Mouse (Mus musculus) gastrocnemius, adult 18-20 months (tissue): ENCODE measurements around the gene Atoh8. TPM values are rescaled to one million over a fixed set of nuclear protein-coding genes. Genes with fewer than 3 reads are reported as not detected.

Experiments used
- DNase-seq: peaks from one replicate; pipeline ENCODE4 v3.0.0; 2021; ENCODE audit warnings: low spot score
- total RNA-seq, 2 experiments: library from RNA; stranded (reverse); gene quantifications; 2 replicates each; pipeline ENCODE4 v1.2.3; 2021

Gene Atoh8
- total RNA-seq, 2 experiments from 2014 or later = 4.3 to 6.3 TPM

DNA sequence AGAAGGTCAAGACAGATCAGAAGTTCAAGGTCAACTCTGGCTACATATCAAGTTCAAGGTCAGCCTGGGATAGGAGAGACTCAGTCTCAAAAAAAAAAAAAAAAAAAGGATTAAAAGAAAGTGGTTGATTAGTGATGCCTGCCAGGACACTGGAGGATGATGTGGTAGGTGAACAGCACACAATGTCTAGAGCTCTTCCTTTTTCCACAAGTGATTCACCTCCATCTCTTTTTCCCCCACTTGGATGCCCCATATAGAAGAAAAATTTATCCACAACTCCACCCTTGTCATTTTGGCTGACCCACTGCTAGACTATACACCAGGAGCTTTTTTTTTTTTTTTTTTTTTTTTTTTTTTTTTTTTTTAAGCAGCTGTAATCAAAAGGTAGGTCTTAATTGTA is 37.9 kb downstream of the Atoh8 start:
- no peak for DNase-seq

DNA sequence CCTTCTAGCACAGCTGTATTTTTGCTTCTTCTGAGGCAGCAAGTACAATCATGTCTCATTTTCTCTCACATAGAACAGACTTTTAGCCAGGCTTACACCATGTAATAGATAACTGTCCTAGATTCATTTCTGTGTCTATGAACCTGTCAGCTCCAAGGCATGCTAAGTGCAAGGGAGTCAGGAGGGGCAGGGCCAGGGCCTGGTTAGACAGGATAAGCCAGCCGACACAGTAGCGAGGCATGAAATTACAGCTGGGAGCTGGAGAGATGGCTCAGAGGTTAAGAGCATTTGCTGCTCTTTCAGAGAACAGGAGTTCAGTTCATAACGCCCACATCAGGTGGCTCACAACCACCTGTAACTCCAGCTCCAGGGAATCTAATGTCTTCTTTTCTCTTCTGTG is 38.7 kb downstream of the Atoh8 start:
- DNase-seq = no peak

DNA sequence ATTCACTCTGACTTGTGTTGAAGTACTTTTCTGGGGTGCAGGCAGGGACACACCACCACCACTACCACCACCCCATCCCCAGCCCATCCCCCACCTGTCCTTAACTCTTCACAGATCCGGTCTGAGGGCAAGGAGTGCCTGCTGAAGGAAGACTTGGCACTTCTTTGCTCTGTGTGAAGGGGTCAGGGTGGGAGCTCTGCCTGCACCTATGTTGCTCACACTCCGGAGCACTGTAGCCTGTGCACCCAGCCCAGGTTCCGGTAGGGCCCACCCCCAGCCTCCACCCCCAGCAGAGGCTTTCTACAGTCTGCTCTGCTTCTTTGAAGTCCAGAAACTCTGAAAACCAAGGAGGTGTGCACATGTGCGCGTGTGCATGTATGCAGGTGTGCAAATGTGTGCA is 44.8 kb downstream of the Atoh8 start:
- no peak for DNase-seq

DNA sequence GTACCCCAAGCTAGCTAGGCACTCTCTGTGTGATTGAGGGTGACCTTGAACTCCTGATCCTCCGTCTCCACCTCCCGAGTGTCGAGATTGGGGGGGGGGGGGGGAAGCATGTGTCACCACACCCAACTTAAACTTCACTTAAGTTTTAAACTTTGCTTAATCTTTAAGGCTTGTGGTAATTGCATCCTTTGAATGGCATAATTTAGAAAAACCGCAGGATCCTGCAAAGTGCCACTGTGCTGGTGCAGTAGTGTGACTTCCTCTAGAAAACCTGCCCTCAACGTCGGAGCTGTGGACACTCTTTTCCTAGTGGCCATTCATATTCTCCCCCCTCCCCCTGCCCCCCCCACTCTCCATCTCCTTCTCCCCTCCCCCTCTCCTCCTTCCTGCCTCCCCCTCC is 45.3 kb downstream of the Atoh8 start:
- no peak for DNase-seq

DNA sequence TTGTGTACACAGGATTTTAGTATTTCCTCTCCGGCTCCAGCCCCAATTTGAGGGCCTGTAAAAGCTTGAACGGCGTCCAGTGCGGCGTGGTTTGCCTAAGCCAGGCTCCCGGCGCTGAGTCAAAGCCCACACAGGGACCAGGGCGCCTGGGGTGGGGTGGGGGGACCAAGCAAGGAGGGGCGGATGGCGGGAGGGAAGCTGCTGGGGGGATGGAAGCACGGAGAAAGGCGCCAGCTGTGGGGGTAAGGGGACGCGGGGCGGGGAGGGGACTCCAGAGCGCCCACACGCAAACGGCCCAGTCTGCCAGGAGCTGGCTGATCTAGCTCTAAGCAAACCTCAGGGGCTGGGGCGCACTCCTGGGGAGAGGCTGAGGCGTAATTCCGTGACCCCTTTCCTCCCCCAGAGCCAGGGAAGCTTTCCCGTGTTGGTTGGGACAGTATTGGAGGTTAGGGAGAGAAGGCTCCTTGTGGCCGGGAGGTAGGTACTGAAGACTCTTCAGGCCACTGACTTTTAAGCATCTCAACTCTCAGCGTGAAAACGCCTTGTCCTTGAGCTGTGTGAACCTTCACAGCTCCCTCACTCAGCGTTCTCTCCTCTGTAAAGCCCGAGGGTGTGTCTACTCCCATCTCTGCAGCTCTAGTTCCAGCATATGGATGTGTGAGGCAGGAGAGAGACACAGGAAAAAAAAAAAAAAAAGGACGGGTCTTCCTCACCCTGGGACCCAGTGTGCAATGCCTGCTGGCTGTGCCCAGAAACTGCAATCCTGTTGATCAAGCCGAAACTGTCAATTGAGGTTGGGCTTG is 46.1 kb downstream of the Atoh8 start:
- DNase-seq = peak; percentile 45

- DNase-seq = no peak
These were observed 48.6 kb downstream of the Atoh8 start for GRCm38 (mm10) chr6:72186809-72187208.

- peak; percentile 81 for DNase-seq
These were observed 49.4 kb downstream of the Atoh8 start for GRCm38 (mm10) chr6:72185893-72186490.

DNA sequence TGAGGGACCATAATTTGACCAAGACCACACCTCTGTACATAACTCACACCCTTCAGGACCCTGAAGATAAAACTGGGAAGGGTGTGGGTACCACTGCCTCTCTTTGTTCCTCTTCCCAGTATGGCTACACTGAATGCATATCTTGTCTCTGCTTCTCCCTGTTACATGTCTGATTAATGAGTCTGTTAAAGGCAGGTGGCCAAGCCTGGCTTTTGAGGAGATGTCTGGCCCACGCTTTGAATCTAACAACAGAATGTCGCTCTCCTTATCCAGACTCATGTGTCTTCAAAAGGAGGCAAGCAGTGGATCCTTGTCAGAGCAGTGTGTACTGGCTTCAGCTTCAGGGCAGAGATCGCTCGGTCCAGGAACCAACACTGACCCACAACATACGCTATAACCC is 50.8 kb downstream of the Atoh8 start:
- DNase-seq = no peak

DNA sequence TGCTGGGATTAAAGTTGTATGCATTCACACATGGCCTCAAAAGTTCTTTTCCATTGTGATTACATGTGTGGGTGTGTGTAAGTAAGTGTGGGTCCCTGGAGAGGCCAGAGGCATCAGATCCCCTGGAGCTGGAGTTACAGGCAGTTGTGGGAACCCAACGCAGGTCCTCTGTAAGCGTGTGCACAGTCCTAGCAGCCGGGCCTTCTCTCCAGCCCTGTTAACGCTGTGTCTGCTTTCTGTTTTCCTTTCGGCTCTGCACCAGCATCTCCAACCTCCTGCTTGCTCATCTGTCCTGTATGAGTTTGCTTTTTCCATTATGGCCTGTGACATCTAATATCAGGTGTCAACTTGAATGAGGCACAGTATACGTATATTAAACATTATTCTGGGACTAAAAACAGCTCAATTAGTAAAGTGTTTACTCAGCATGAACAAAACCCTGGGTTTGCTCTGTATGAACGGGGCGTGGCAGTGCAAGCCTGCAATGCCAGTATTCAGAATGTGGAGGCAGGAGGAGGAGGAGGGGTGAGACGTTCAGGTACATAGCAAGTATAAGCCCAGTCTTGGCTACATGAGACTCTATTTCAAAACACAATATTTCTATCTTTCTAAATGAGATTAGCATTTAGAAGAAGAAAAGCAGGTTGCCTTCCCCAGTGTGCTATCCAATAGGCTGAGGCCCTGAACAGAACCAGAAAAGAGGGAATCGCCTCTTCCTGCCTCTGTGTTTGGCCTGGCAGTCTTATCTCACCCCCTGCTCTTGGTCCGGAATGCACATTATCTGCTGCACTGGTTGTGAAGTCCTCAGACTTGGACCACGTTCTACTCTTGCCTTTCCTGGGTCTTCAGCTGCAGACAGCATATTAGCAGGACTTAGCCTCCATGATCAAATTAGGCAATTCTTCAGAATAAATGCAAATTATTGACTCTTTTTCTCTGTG is 55.5 kb downstream of the Atoh8 start:
- no peak for DNase-seq

GRCm38 (mm10) chr6:72179006-72179405 is 56.4 kb downstream of the Atoh8 start:
- no peak for DNase-seq

GRCm38 (mm10) chr6:72177417-72177816 is 58.0 kb downstream of the Atoh8 start:
- DNase-seq = no peak

GRCm38 (mm10) chr6:72176004-72176403 is 59.4 kb downstream of the Atoh8 start:
- DNase-seq = no peak

GRCm38 (mm10) chr6:72175419-72175818 is 60.0 kb downstream of the Atoh8 start:
- no peak for DNase-seq

DNA sequence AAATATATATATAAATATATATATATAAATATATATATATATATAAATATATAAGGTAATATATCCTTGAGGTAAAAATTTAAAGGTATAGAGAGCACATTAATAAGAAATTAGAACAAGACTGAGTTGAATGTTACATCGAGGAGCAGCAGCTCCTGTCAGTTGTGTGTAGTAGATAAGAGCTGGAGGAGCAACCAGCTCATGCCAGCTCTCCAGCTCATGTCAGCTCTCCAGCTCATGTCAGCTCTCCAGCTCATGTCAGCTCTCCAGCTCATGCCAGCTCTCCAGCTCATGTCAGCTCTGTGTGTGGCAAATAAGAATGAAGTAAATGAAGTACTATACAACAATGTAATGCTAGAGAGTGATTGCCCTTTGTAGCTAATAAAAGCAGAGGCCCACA is 62.0 kb downstream of the Atoh8 start:
- DNase-seq = no peak

GRCm38 (mm10) chr6:72171391-72171790 is 64.0 kb downstream of the Atoh8 start:
- DNase-seq = no peak

- DNase-seq = no peak
These were observed 69.5 kb downstream of the Atoh8 start for GRCm38 (mm10) chr6:72165907-72166306.

DNA sequence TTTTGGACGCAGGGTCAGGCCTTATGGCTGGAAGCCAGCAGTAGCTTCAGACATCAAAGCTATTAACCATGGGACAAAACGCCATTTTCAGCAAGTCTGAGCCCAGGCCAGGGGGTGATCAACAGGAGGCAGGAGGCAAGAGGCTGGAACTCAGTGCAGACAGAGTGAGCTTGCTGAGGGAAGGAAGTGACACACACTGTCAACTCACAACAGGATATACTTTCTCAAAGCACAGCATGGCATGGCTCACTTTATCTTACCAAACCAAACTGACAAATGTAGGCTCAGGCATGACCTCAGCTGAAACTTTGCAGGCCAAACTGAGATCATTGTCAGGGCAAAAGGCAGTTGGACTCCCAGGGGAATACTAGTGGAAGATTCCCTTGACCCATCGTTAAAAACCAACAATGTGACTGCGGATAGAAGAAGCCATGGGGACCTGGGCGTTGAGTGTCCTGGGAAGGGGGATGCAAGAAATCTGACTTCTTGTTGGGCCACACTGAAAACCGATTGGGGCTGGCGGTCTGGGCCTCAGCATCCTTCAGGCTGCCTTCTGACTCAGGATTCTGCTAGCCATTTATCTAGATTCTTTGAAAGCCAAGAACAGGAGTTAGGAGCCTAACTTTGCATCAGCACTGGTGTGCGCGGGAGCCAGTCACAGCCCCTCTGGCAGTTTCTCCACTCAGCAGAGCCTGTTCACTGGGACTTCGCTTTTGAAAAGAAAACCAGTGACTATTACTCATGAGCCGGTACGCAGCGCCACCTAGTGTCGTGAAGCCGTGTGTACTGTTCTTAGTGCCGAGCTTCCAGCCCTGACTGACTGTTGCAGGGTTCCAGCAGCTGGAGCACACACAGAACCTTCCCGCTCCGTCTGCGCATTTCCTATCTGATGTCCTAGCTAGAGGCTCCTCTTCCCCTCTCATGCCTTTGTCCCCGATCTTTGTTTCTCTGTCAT is 70.8 kb downstream of the Atoh8 start:
- peak; percentile 90 for DNase-seq

DNA sequence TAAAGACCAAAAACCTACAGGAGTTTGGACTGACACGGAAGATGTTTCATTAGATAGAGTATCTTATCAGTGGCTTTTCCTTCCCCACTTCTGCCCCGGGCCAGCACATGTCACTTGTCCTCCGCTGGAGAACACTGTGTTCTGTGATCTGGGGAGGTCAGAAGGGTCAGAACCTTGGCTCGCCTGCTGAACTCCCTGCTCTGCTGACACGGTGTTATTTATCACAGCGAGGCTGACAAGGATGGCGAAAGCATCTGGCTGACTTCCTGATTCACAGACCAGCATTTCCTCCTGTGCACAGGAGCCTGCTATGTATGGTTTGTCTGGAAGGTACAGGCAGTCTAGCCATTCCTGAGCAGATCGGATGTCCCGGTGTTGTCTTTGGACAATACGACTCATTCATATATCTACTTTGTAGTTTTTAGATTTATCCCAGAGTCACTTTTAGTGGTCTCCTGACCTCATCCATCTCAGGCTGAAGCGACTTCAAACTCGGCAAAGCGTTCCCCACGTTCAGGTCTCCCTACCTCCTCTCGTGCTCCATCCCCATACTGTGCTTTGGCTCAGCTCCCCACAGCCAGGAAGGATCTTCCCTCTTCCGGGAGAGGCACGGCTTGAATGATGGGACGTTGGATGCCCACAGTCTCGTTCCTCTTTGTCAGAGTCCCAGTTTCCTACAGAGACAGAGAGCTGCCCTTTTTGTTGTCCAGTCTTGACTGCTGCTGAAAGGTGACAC is 73.1 kb downstream of the Atoh8 start:
- DNase-seq = peak; percentile 89

- peak; percentile 17 for DNase-seq
These were observed 73.6 kb downstream of the Atoh8 start for GRCm38 (mm10) chr6:72161751-72162150.

GRCm38 (mm10) chr6:72160991-72161390 is 74.4 kb downstream of the Atoh8 start:
- DNase-seq = peak; percentile 59
